Mouse (Mus musculus) ES-Bruce4 (cell line): Measurements from ENCODE around the gene St6galnac6.

Experiments
- CTCF ChIP-seq: IDR thresholded peaks from one replicate; pipeline ENCODE4 v1.8.1; 2011; ENCODE audit warnings: low read depth, low read length
- EP300 ChIP-seq: IDR thresholded peaks from 2 replicates; pipeline ENCODE4 v1.6.1; 2011; ENCODE audit warnings: low read depth, low read length; ENCODE audit not compliant: insufficient read depth

DNA sequence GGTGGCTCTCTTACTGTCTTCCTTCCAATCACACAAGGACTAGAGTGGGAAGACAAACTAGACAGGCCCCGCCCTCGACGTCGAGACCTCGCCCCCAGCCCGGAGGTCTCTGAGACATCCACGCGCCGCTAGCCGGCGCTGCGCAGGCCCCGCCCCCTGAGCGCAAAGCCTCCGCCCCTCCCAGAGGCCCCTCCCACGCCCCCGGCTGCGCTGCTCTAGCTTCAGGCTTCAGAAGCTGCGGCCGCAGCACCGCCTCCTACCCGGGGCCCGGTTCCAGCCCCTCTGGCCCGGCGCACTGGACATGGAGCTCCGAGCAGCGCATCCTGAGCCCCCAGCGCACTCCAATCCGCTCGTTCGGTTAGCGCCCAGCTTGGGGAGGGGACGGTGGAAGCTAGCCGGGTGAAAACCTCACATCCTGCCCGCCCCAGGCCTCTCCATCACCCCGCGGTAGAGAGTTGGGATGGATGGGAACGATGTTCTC, 12.6 kb upstream of the St6galnac6 start, which contains the start of gene St6galnac4:
- TF ChIP-seq CTCF (peak; percentile 18), EP300 (no peak)
